Mouse (Mus musculus) midbrain, embryonic 15.5 days (tissue): ENCODE data around the gene Slc39a8. TPM values are rescaled to one million over a fixed set of nuclear protein-coding genes. Genes with fewer than 3 reads are reported as not detected.

Experiments
- ATAC-seq: fragments of 200-750 bp; cut with Nextera tagmentation; replicated peaks from 2 replicates; pipeline ENCODE4 v1.8.0; 2017; ENCODE audit warnings: moderate TSS enrichment
- H3K27ac ChIP-seq: fragments of 300-500 bp; sonication (generic); 2 replicates; pipeline ENCODE4 v1.5.1; 2015; ENCODE audit warnings: mild to moderate bottlenecking, inconsistent platforms
- H3K27me3 ChIP-seq: fragments of 300-500 bp; sonication (generic); replicated peaks from 2 replicates; pipeline ENCODE4 v1.6.1; 2015; ENCODE audit warnings: inconsistent platforms
- H3K36me3 ChIP-seq: fragments of 300-500 bp; sonication (generic); replicated peaks from 2 replicates; pipeline ENCODE4 v1.6.1; 2015; ENCODE audit warnings: inconsistent platforms
- H3K4me1 ChIP-seq: fragments of 300-500 bp; sonication (generic); 2 replicates; pipeline ENCODE4 v1.6.1; 2015; ENCODE audit warnings: inconsistent platforms
- H3K4me2 ChIP-seq: fragments of 300-500 bp; sonication (generic); 2 replicates; pipeline ENCODE4 v1.6.1; 2015; ENCODE audit warnings: inconsistent platforms, mild to moderate bottlenecking, moderate library complexity
- H3K4me3 ChIP-seq: fragments of 300-500 bp; sonication (generic); 2 replicates; pipeline ENCODE4 v1.5.1; 2015; ENCODE audit warnings: mild to moderate bottlenecking, inconsistent platforms
- H3K9ac ChIP-seq: fragments of 300-500 bp; sonication (generic); 2 replicates; pipeline ENCODE4 v1.6.1; 2015; ENCODE audit warnings: mild to moderate bottlenecking, inconsistent platforms
- H3K9me3 ChIP-seq: fragments of 300-500 bp; sonication (generic); 2 replicates; pipeline ENCODE4 v1.6.1; 2016; ENCODE audit warnings: inconsistent platforms
- WGBS: fragments of 180-500 bp; shearing (Covaris S2); methylation state at CpG from one replicate; pipeline ENCODE4 v1.1.7; 2015; ENCODE audit warnings: mixed read lengths; 5-methylcytosine and 5-hydroxymethylcytosine counted together
- polyA plus RNA-seq: library from polyadenylated mRNA; unstranded; fragments of >200 nt; fragmentation: Nextera tagmentation; extraction: Ambion mirVana; gene quantifications from 2 replicates; pipeline ENCODE4 v1.2.1, GENCODE M21; 2015

Slc39a8 gene
- polyA plus RNA-seq: 9.5 and 12.2 TPM in 2 replicates

DNA sequence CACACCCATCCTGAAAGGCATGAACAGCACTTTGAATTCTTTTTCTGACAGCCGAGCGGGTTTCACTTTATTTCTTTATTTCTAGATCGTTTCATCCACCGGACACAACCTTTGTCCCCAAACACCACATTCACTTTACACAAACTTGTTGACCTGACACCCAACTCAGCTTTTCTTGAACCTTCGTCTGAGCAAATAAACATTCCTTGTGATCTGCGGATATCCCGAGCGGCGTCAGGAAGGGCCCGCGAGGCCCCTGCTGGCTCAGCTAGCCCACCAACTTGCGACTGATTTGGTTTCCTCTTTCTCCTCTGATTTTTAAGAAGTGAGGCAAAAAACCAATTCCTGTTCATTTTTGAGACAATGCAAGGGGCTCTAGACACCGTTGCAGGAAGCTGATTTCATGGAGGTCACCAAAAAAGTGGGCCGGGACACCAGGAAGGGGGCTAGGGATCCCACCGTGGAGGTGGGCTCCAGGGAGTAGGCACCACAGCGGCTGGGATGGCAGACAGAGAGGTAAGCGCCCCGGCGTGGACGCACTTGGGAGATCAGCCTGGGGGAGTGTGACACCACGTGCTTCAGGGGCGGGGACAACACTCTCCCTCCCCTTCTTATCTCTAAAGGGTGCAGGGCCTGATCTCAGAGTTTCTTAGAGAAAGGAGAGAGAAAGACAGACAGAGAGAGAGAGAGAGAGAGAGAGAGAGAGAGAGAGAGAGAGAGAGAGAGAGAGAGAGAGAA, at the start of gene Slc39a8:
Gene Slc39a8, plus strand, starts transcription at position 264 of the 738 bp plus-strand sequence.
- Histone ChIP-seq H3K4me2 (peak within 1 kb of the TSS; percentile 89), H3K4me1 (peaks cover 18% of the 10 kb centered on the region), H3K4me3 (peak within 1 kb of the TSS; percentile 50), H3K9ac (peak within 1 kb of the TSS; percentile 33), H3K27me3 (0 out of 2 replicates have a peak, but pooled peaks cover 9% of the 10 kb centered on the region), H3K9me3 (no peaks in the 10 kb centered on the region), H3K36me3 (no peaks in the 10 kb centered on the region), H3K27ac (no peak within 1 kb of the TSS; the same call in 1 of the 2 replicates)
- peak; percentile 91 for ATAC-seq
- WGBS: 6% methylated on average over 22 of the region's 22 CpGs

DNA sequence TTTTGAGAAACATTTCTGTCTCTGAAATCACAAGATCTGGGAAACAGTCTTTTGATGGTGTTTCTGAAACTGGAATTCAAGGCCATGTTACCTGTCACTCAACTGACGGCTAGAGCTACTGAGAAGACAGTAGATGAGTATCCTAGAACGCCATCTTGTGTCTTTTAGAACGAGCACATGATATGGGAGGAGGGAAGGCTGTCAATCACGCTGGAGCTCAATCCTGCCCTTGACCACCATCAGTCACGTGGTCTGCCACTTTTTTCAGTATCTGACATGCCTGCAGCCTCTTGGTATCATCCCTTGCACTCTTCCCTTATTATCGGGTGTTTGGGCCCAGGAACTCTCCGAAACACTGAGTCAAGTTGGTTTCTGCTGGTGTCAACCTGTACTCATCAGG, 40.0 kb upstream of the Slc39a8 start:
- H3K9ac ChIP-seq: no peak overlapping the region
- 82% methylated on average over 7 of the region's 7 CpGs for WGBS
- no peaks in the 10 kb centered on the region for H3K27me3 ChIP-seq
- no peak overlapping the region for H3K4me2 ChIP-seq
- H3K36me3 ChIP-seq: no peaks in the 10 kb centered on the region
- no peaks in the 10 kb centered on the region for H3K9me3 ChIP-seq
- H3K27ac ChIP-seq: no peak overlapping the region
- no peaks in the 10 kb centered on the region for H3K4me1 ChIP-seq
- no peak for ATAC-seq
- no peak overlapping the region for H3K4me3 ChIP-seq

DNA sequence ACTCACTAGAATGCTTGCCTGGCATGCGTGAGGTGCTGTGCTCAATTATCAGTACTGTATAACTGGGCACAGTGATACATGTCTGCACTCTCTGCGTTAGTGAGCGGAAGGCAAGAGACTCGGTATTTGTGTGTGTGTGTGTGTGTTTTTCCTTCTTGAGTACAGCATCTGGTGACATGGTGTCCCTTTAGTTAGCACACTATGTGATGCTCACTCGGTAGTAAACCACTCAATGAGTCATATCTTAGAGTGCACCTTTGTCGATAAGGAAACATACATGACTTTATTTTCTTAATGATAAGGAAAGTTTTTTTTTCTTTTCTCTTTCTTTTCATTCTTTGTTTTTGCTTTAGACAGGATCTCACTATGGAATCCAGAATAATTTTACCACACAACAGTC, 29.0 kb upstream of the Slc39a8 start:
- no peaks in the 10 kb centered on the region for H3K9me3 ChIP-seq
- ATAC-seq: no peak
- no peak overlapping the region for H3K4me3 ChIP-seq
- WGBS: 94% methylated on average over 6 of the region's 6 CpGs
- no peaks in the 10 kb centered on the region for H3K36me3 ChIP-seq
- no peak overlapping the region for H3K27ac ChIP-seq
- H3K9ac ChIP-seq: no peak overlapping the region
- no peaks in the 10 kb centered on the region for H3K4me1 ChIP-seq
- no peaks in the 10 kb centered on the region for H3K27me3 ChIP-seq
- no peak overlapping the region for H3K4me2 ChIP-seq

DNA sequence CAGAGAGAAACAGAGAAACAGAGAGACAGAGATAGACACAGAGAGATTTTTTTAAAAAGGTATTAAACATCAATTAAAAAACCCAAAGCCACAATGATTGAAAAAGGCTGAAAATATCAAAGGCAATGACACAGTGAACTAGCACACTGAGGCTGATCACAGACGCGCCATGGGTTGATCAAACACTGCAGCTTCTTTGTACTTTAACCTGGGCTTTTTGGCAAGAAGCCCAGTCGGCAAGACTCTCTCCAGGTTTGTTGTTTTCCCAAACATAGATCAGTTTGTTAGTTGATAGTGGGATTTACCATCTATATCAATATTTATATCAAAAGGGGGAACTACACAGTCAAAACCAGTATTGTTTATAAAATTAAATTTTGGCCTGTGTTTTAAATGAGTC, 26.8 kb upstream of the Slc39a8 start:
- Histone ChIP-seq H3K27me3 (no peaks in the 10 kb centered on the region), H3K4me2 (no peak overlapping the region), H3K9me3 (no peaks in the 10 kb centered on the region), H3K36me3 (no peaks in the 10 kb centered on the region), H3K4me1 (no peaks in the 10 kb centered on the region), H3K9ac (no peak overlapping the region), H3K27ac (no peak overlapping the region), H3K4me3 (no peak overlapping the region)
- ATAC-seq: no peak
- WGBS: 56% methylated on average over 3 of the region's 3 CpGs

DNA sequence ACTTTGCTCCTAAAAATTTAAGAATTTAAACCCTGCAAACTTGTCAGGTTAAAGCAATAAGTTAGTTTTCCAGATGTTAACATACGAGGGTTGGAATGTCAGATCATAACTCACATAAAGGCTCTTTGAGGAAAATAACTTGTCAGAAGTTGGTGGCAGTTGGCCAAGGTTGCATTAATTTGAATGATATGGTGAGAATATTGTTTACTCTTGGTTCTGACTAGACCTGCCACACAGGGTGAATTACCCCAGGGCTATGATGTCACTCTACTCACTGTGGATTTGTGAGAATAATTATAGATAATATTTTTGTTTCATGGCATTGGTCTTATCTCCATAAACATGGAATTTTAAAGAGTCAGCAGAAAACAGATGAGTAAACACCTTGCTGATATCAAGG, 26.4 kb upstream of the Slc39a8 start:
- Histone ChIP-seq H3K27ac (no peak overlapping the region), H3K9ac (no peak overlapping the region), H3K27me3 (no peaks in the 10 kb centered on the region), H3K4me1 (no peaks in the 10 kb centered on the region), H3K4me3 (no peak overlapping the region), H3K4me2 (no peak overlapping the region), H3K9me3 (no peaks in the 10 kb centered on the region), H3K36me3 (no peaks in the 10 kb centered on the region)
- 73% methylated on average over 1 of the region's 1 CpGs for WGBS
- no peak for ATAC-seq

DNA sequence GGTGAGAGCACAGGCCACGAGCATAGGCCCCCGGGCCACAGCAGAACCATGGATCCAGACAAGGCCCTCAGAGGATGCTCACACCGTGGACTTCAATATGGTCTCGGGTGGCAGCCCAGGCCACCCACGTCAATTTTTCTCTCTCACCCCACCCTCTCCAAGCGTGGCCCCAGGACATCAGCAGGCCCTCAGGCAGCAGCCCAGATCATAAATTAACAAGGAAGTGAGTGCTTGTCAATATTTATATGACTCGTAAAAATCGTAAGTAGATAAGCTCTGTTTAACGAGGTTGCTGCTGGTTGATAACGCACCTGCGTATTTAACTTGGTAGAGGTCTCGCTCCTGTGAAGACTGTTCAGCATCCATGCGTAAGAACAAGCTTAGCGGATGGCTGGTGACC, 10.4 kb upstream of the Slc39a8 start:
- H3K27me3 ChIP-seq: no peaks in the 10 kb centered on the region
- H3K9ac ChIP-seq: no peak overlapping the region
- H3K27ac ChIP-seq: no peak overlapping the region
- H3K36me3 ChIP-seq: no peaks in the 10 kb centered on the region
- no peak overlapping the region for H3K4me2 ChIP-seq
- H3K9me3 ChIP-seq: no peaks in the 10 kb centered on the region
- H3K4me3 ChIP-seq: no peak overlapping the region
- no peak for ATAC-seq
- WGBS: 84% methylated on average over 14 of the region's 14 CpGs
- H3K4me1 ChIP-seq: no peaks in the 10 kb centered on the region

DNA sequence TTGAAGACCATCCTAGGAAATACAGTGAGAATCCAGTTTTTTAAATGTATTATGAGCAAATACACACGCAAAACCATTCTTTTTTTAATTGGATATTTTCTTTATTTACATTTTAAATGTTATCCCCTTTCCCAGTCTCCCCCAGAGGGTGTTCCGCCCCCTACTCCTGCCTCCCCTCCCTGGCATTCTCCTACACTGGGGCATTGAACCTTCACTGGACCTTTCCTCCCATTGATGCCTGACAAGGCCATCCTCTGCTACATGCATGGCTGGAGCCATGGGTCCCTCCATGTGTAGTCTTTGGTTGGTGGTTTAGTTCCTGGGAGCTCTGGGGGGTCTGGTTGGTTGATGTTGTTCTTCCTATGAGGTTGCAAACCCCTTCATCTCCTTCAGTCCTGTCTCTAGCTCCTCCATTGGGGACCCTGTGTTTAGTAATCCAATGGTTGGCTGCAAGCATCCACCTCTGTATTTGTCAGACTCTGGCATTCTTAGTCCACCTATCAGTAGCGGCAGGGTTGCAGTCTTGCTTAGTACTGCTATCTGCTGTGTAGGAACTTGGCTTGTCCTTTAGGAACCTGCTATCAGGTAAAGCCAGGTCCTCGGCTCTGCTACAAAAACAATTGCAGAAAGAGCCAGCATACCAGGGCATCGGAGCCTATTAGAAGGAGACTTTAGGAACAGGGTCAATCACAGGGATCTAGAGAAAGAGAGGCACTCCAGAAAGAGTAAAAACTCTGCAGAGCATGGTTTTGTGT, 8.9 kb upstream of the Slc39a8 start:
- H3K4me1 ChIP-seq: no peaks in the 10 kb centered on the region
- H3K27me3 ChIP-seq: no peaks in the 10 kb centered on the region
- H3K4me3 ChIP-seq: no peak overlapping the region
- H3K9me3 ChIP-seq: no peaks in the 10 kb centered on the region
- no peak overlapping the region for H3K27ac ChIP-seq
- no peak overlapping the region for H3K4me2 ChIP-seq
- no peaks in the 10 kb centered on the region for H3K36me3 ChIP-seq
- no peak for ATAC-seq
- H3K9ac ChIP-seq: no peak overlapping the region
- WGBS: 92% methylated on average over 5 of the region's 5 CpGs

DNA sequence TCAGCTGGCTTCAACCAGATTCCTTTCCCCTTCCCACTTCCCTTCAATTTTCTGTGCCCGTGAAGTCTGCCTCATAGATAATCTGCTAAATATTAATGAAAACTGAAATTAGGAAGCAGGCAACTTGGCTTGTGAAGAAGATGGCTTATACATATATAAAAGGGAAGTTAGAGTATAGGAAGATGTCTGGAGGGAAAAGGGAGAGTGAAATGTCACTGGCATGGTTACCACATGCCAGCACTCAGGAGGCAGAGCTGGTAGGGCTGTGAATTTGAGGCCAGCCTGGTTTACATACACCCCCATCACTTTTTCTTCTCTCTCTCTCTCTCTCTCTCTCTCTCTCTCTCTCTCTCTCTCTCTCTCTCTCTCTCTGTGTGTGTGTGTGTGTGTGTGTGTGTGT, 8.0 kb upstream of the Slc39a8 start:
- Histone ChIP-seq H3K4me2 (no peak overlapping the region), H3K36me3 (no peaks in the 10 kb centered on the region), H3K9ac (no peak overlapping the region), H3K4me3 (no peak overlapping the region), H3K27ac (no peak overlapping the region), H3K4me1 (no peaks in the 10 kb centered on the region), H3K9me3 (no peaks in the 10 kb centered on the region), H3K27me3 (no peaks in the 10 kb centered on the region)
- WGBS: 61% methylated on average over 1 of the region's 1 CpGs
- no peak for ATAC-seq

DNA sequence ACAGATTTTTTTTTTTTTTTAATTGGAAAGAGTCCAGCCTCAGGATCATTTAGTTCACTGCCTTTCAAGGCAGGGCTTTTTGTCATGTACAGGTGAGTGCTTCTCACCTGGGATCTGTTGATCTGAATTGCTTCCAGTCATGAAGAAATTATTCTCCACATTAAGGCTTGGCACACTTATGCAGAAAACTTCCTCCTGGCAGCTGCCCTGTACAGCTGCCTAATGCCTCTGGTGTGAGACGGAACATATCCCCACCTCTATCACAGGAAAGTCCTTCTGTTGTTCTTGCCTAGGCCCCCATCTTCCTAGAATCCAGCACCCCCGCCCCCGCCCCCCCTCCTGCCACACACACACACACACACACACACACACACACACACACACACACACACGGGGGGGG, 643 bp upstream of the Slc39a8 start:
- H3K9me3 ChIP-seq: no peaks in the 10 kb centered on the region
- no peak overlapping the region for H3K9ac ChIP-seq
- 30% methylated on average over 2 of the region's 4 CpGs for WGBS
- H3K4me2 ChIP-seq: no peak overlapping the region; the same call in 1 of the 2 replicates
- H3K27ac ChIP-seq: no peak overlapping the region
- H3K4me3 ChIP-seq: no peak overlapping the region
- H3K27me3 ChIP-seq: 0 out of 2 replicates have a peak, but pooled peaks cover 9% of the 10 kb centered on the region
- no peak for ATAC-seq
- H3K4me1 ChIP-seq: peaks cover 18% of the 10 kb centered on the region
- H3K36me3 ChIP-seq: no peaks in the 10 kb centered on the region

DNA sequence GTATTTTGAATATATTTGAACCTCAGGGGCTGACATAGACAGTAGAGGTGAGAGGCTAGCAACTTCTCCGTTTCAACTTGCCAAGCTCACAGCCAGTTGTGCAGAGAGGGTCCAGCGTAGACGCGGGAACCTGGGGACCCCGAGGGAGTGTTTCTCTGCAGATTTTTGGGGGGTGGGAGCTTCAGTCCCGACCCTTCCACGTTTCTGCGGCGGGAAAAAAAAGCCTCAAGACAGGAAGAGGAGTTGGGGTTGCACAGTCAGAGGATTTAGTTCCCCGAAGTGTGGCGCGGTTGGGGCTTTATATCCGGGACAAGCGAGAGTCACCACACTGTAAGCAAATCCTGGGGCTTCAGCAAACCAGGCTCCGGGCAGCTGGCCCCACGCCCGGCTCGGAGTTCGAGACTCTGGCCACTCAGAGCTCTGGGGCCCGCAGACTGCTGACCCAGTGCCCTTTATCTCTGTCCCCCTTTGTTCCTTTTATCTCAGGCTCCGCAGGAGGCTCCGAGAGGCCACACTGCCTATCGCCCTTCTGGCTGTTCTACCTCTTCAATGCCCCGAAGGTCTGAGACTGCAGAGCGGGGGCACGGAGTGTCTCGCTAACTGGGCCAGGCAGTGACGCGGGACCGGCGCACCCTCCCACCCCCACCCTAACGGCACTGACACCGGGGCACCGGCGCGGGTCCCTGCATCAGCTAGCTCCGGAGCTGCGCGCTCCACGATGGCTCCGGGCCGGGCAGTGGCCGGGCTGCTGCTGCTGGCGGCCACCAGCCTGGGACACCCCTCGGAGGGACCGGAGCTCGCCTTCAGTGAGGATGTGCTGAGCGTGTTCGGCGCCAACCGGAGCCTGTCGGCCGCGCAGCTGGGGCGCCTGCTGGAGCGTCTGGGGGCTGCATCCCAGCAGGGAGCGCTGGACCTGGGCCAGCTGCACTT, 940 bp downstream of the Slc39a8 start:
- Histone ChIP-seq H3K9me3 (no peaks in the 10 kb centered on the region), H3K9ac (peak overlapping the region; percentile 33), H3K27ac (no peak overlapping the region; the same call in 1 of the 2 replicates), H3K4me3 (peak overlapping the region; percentile 50), H3K4me2 (peak overlapping the region; percentile 89), H3K4me1 (peaks cover 18% of the 10 kb centered on the region), H3K36me3 (no peaks in the 10 kb centered on the region), H3K27me3 (0 out of 2 replicates have a peak, but pooled peaks cover 9% of the 10 kb centered on the region)
- ATAC-seq: peak; percentile 90
- WGBS: under 1% methylated on average over 57 of the region's 57 CpGs

DNA sequence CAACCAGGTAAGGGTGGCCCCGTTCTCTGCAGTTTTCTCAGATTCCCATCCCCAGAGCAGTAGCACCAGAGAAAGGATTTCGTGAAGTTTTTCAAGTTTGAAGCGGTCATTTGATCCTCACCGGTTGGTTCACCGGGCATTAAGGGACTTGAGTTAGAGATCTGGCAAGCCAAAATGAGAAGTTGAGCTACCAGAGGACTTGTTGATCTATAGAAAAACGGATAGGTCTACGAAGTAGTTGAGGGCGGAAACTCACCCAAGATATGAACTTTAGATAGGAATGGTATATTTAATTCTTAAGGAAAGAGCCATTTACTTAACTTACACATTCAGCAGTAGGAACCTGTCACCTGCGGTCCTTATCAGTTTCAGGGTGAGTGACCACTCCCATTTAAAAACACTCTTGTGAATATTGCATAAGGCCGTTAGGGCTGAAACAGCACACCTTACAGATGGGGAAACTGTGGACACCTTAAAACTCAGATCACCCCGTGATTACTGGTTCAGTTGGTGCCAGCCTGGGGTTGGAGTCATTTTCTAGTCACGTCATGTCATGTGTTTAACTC, 1.7 kb downstream of the Slc39a8 start:
- peaks cover 18% of the 10 kb centered on the region for H3K4me1 ChIP-seq
- no peak for ATAC-seq
- H3K27ac ChIP-seq: no peak overlapping the region
- peak overlapping the region; percentile 50 for H3K4me3 ChIP-seq
- H3K9me3 ChIP-seq: no peaks in the 10 kb centered on the region
- WGBS: 26% methylated on average over 12 of the region's 12 CpGs
- 0 out of 2 replicates have a peak, but pooled peaks cover 9% of the 10 kb centered on the region for H3K27me3 ChIP-seq
- no peaks in the 10 kb centered on the region for H3K36me3 ChIP-seq
- H3K4me2 ChIP-seq: peak overlapping the region; percentile 89
- peak overlapping the region; percentile 33 for H3K9ac ChIP-seq
